Mouse (Mus musculus) gastrocnemius, adult 18-20 months (tissue): ENCODE results near the gene Zbtb4. TPM values are rescaled to one million over a fixed set of nuclear protein-coding genes. Genes with fewer than 3 reads are reported as not detected.

Experiments used
- DNase-seq: peaks from one replicate; pipeline ENCODE4 v3.0.0; 2021; ENCODE audit warnings: low spot score
- total RNA-seq, 2 experiments: library from RNA; stranded (reverse); gene quantifications; 2 replicates each; pipeline ENCODE4 v1.2.3; 2021

Zbtb4 gene
- total RNA-seq, 2 experiments from 2014 or later: 37.1 to 37.5 TPM

- no peak for DNase-seq
Measured at GRCm38 (mm10) chr11:69800392-69801197, 34.9 kb downstream of the Zbtb4 start.

GRCm38 (mm10) chr11:69801379-69801977 is 35.8 kb downstream of the Zbtb4 start, which contains the start of gene Fgf11:
Fgf11 (minus strand) TSS chr11:69801857.
- DNase-seq: no peak

GRCm38 (mm10) chr11:69802648-69803105 is 37.0 kb downstream of the Zbtb4 start:
- DNase-seq: peak; percentile 88

GRCm38 (mm10) chr11:69803328-69803727 is 37.6 kb downstream of the Zbtb4 start:
- no peak for DNase-seq

- DNase-seq: peak; percentile 70
Measured at GRCm38 (mm10) chr11:69803786-69804651, 38.3 kb downstream of the Zbtb4 start.

- DNase-seq: no peak
Measured at GRCm38 (mm10) chr11:69804652-69804940, 38.9 kb downstream of the Zbtb4 start.

- no peak for DNase-seq
Measured at GRCm38 (mm10) chr11:69804972-69805909, 39.5 kb downstream of the Zbtb4 start, which contains the start of gene Tmem102. Tmem102 (minus strand) TSS chr11:69805624.

GRCm38 (mm10) chr11:69806378-69806777 is 40.7 kb downstream of the Zbtb4 start:
- no peak for DNase-seq

- no peak for DNase-seq
Measured at GRCm38 (mm10) chr11:69807641-69808040, 41.9 kb downstream of the Zbtb4 start.

- no peak for DNase-seq
Measured at GRCm38 (mm10) chr11:69810280-69810679, 44.6 kb downstream of the Zbtb4 start.

GRCm38 (mm10) chr11:69815155-69815554 is 49.4 kb downstream of the Zbtb4 start, which contains the start of gene Gm39566:
Gm39566 (minus strand) TSS chr11:69815298.
- no peak for DNase-seq

- DNase-seq: no peak
Measured at GRCm38 (mm10) chr11:69816520-69816919, 50.8 kb downstream of the Zbtb4 start.

GRCm38 (mm10) chr11:69818365-69818764 is 52.7 kb downstream of the Zbtb4 start, which contains the start of gene Spem2:
Spem2 (minus strand) TSS chr11:69818465.
- no peak for DNase-seq

- no peak for DNase-seq
Measured at GRCm38 (mm10) chr11:69818871-69819270, 53.2 kb downstream of the Zbtb4 start.

GRCm38 (mm10) chr11:69822080-69822479 is 56.4 kb downstream of the Zbtb4 start, which contains the start of gene Spem1:
Spem1 (minus strand) TSS chr11:69822180.
- no peak for DNase-seq

- no peak for DNase-seq
Measured at GRCm38 (mm10) chr11:69823456-69823855, 57.7 kb downstream of the Zbtb4 start.

GRCm38 (mm10) chr11:69828832-69829231 is 63.1 kb downstream of the Zbtb4 start:
- DNase-seq: no peak

- DNase-seq: no peak
Measured at GRCm38 (mm10) chr11:69833554-69833953, 67.8 kb downstream of the Zbtb4 start.
